Mouse (Mus musculus) cerebellum, adult 2 months (tissue): Measurements from ENCODE around the gene Krtap16-1.

Source experiments
- CTCF ChIP-seq: fragments of 200-500 bp; IDR thresholded peaks from 2 replicates; pipeline ENCODE4 v1.5.1; 2011; ENCODE audit warnings: low read depth, mild to moderate bottlenecking, control low read depth, low read length, moderate library complexity, borderline replicate concordance; ENCODE audit not compliant: insufficient read depth
- POLR2A ChIP-seq: fragments of 200-500 bp; IDR thresholded peaks from 2 replicates; pipeline ENCODE4 v1.6.1; 2011; ENCODE audit warnings: low read length, control low read depth, borderline replicate concordance; ENCODE audit not compliant: insufficient read depth

- TF ChIP-seq CTCF (no peak), POLR2A (no peak)
Observed at GRCm38 (mm10) chr11:99989881-99990405, 3.5 kb upstream of the Krtap16-1 start.
